Mouse (Mus musculus) stomach, embryonic 16.5 days (tissue): ENCODE results near the gene Gbp2. TPM values are rescaled to one million over a fixed set of nuclear protein-coding genes. Genes with fewer than 3 reads are reported as not detected.
A peak's percentile ranks its signal among the peaks of the same experiment; 100 is the strongest.

Experiments
- ATAC-seq: fragments of 200-750 bp; cut with Nextera tagmentation; 2 replicates; pipeline ENCODE4 v1.8.0; 2017; ENCODE audit warnings: moderate number of reproducible peaks, moderate TSS enrichment; ENCODE audit not compliant: insufficient read depth, low FRiP score
- H3K27ac ChIP-seq: fragments of 300-500 bp; sonication (generic); 2 replicates; pipeline ENCODE4 v1.5.1; 2014; ENCODE audit warnings: low read length
- H3K27me3 ChIP-seq: fragments of 300-500 bp; sonication (generic); 2 replicates; pipeline ENCODE4 v1.6.1; 2014; ENCODE audit warnings: low read length, control low read depth, mixed read lengths; ENCODE audit not compliant: control insufficient read depth, insufficient read depth
- H3K36me3 ChIP-seq: fragments of 300-500 bp; sonication (generic); 2 replicates; pipeline ENCODE4 v1.6.1; 2014; ENCODE audit warnings: low read length; ENCODE audit not compliant: control insufficient read depth, insufficient read depth
- H3K4me1 ChIP-seq: fragments of 300-500 bp; sonication (generic); 2 replicates; pipeline ENCODE4 v1.6.1; 2014; ENCODE audit warnings: low read length, control low read depth, mixed read lengths; ENCODE audit not compliant: control insufficient read depth, insufficient read depth
- H3K4me2 ChIP-seq: fragments of 300-500 bp; sonication (generic); 2 replicates; pipeline ENCODE4 v1.6.1; 2014; ENCODE audit warnings: low read depth, low read length, mixed read lengths
- H3K4me3 ChIP-seq: fragments of 300-500 bp; sonication (generic); replicated peaks from 2 replicates; pipeline ENCODE4 v1.5.1; 2014; ENCODE audit warnings: mild to moderate bottlenecking, low read length
- H3K9ac ChIP-seq: fragments of 300-500 bp; sonication (generic); 2 replicates; pipeline ENCODE4 v1.6.1; 2014; ENCODE audit warnings: low read length
- H3K9me3 ChIP-seq: fragments of 300-500 bp; sonication (generic); replicated peaks from 2 replicates; pipeline ENCODE4 v1.6.1; 2016; ENCODE audit warnings: low read length, control low read depth; ENCODE audit not compliant: control insufficient read depth
- WGBS: fragments of 180-500 bp; shearing (Covaris S2); extraction: QIAGEN DNeasy Blood & Tissue Kit; methylation state at CpG from one replicate; pipeline ENCODE4 v1.1.7; 2014; 5-methylcytosine and 5-hydroxymethylcytosine counted together
- polyA plus RNA-seq: library from polyadenylated mRNA; unstranded; fragments of >200 nt; fragmentation: Nextera tagmentation; extraction: Ambion mirVana; gene quantifications from 2 replicates; pipeline ENCODE4 v1.2.1, GENCODE M21; 2015

Gene Gbp2
- 4.1 TPM in 2 replicates for polyA plus RNA-seq

- Histone ChIP-seq H3K9ac (peak within 1 kb of the TSS; percentile 67), H3K4me1 (0 out of 2 replicates have a peak, but pooled peaks cover 4% of the 10 kb centered on the region), H3K27ac (peak within 1 kb of the TSS; percentile 70), H3K4me3 (peak within 1 kb of the TSS; percentile 42), H3K27me3 (no peaks in the 10 kb centered on the region), H3K4me2 (peak within 1 kb of the TSS; percentile 58), H3K36me3 (no peaks in the 10 kb centered on the region), H3K9me3 (no peaks in the 10 kb centered on the region)
- whole genome bisulfite sequencing: 30% methylated on average over 4 of the region's 4 CpGs
- peak; percentile 77 for ATAC-seq
These were observed at the start of gene Gbp2 for GRCm38 (mm10) chr3:142620111-142620955. TSS of gene Gbp2 (plus strand) at chr3:142620602.

- Histone ChIP-seq H3K4me3 (no peak overlapping the region), H3K36me3 (no peaks in the 10 kb centered on the region), H3K4me1 (no peaks in the 10 kb centered on the region), H3K9me3 (no peaks in the 10 kb centered on the region), H3K27ac (no peak overlapping the region), H3K27me3 (no peaks in the 10 kb centered on the region), H3K4me2 (no peak overlapping the region), H3K9ac (no peak overlapping the region)
- WGBS: 95% methylated on average over 4 of the region's 4 CpGs
- ATAC-seq: no peak
These were observed 49.7 kb upstream of the Gbp2 start for GRCm38 (mm10) chr3:142570738-142571137.

GRCm38 (mm10) chr3:142577108-142577507, 43.3 kb upstream of the Gbp2 start:
- H3K27me3 ChIP-seq: no peaks in the 10 kb centered on the region
- ATAC-seq: no peak
- 77% methylated on average over 3 of the region's 3 CpGs for WGBS
- no peak overlapping the region for H3K4me3 ChIP-seq
- H3K36me3 ChIP-seq: no peaks in the 10 kb centered on the region
- no peak overlapping the region for H3K27ac ChIP-seq
- no peak overlapping the region for H3K4me2 ChIP-seq
- no peak overlapping the region for H3K9ac ChIP-seq
- H3K4me1 ChIP-seq: no peaks in the 10 kb centered on the region
- H3K9me3 ChIP-seq: no peaks in the 10 kb centered on the region

GRCm38 (mm10) chr3:142578342-142578741, 42.1 kb upstream of the Gbp2 start:
- 85% methylated on average over 4 of the region's 4 CpGs for WGBS
- Histone ChIP-seq H3K9me3 (no peaks in the 10 kb centered on the region), H3K4me1 (no peaks in the 10 kb centered on the region), H3K4me3 (no peak overlapping the region), H3K4me2 (no peak overlapping the region), H3K27ac (no peak overlapping the region), H3K36me3 (no peaks in the 10 kb centered on the region), H3K9ac (no peak overlapping the region), H3K27me3 (no peaks in the 10 kb centered on the region)
- no peak for ATAC-seq

GRCm38 (mm10) chr3:142583067-142583466, 37.3 kb upstream of the Gbp2 start:
- H3K9ac ChIP-seq: no peak overlapping the region
- H3K4me3 ChIP-seq: no peak overlapping the region
- H3K9me3 ChIP-seq: no peaks in the 10 kb centered on the region
- H3K27ac ChIP-seq: no peak overlapping the region
- H3K4me2 ChIP-seq: no peak overlapping the region
- no peaks in the 10 kb centered on the region for H3K36me3 ChIP-seq
- no peaks in the 10 kb centered on the region for H3K4me1 ChIP-seq
- 79% methylated on average over 4 of the region's 4 CpGs for WGBS
- no peaks in the 10 kb centered on the region for H3K27me3 ChIP-seq
- ATAC-seq: no peak

- H3K27ac ChIP-seq: no peak overlapping the region
- no peak overlapping the region for H3K4me3 ChIP-seq
- no peak for ATAC-seq
- no peaks in the 10 kb centered on the region for H3K27me3 ChIP-seq
- no peak overlapping the region for H3K4me2 ChIP-seq
- H3K36me3 ChIP-seq: no peaks in the 10 kb centered on the region
- H3K4me1 ChIP-seq: no peaks in the 10 kb centered on the region
- no peak overlapping the region for H3K9ac ChIP-seq
- H3K9me3 ChIP-seq: no peaks in the 10 kb centered on the region
These were observed 33.0 kb upstream of the Gbp2 start for GRCm38 (mm10) chr3:142587386-142587785.

GRCm38 (mm10) chr3:142588888-142589287, 31.5 kb upstream of the Gbp2 start:
- Histone ChIP-seq H3K4me3 (no peak overlapping the region), H3K9me3 (no peaks in the 10 kb centered on the region), H3K27me3 (no peaks in the 10 kb centered on the region), H3K4me1 (no peaks in the 10 kb centered on the region), H3K27ac (no peak overlapping the region), H3K9ac (no peak overlapping the region), H3K4me2 (no peak overlapping the region), H3K36me3 (no peaks in the 10 kb centered on the region)
- WGBS: 76% methylated on average over 2 of the region's 2 CpGs
- ATAC-seq: no peak

- H3K9me3 ChIP-seq: no peaks in the 10 kb centered on the region
- no peak overlapping the region for H3K9ac ChIP-seq
- no peaks in the 10 kb centered on the region for H3K27me3 ChIP-seq
- no peaks in the 10 kb centered on the region for H3K36me3 ChIP-seq
- H3K4me3 ChIP-seq: no peak overlapping the region
- no peak overlapping the region for H3K4me2 ChIP-seq
- no peaks in the 10 kb centered on the region for H3K4me1 ChIP-seq
- no peak overlapping the region for H3K27ac ChIP-seq
- no peak for ATAC-seq
- 77% methylated on average over 4 of the region's 4 CpGs for WGBS
These were observed 29.9 kb upstream of the Gbp2 start for GRCm38 (mm10) chr3:142590431-142591067.

GRCm38 (mm10) chr3:142594547-142594946, 25.9 kb upstream of the Gbp2 start, which contains the start of gene Gbp2b:
TSS of gene Gbp2b (plus strand) at chr3:142594847.
- Histone ChIP-seq H3K27me3 (no peaks in the 10 kb centered on the region), H3K9me3 (no peaks in the 10 kb centered on the region), H3K4me1 (no peaks in the 10 kb centered on the region), H3K36me3 (no peaks in the 10 kb centered on the region), H3K9ac (no peak within 1 kb of the TSS), H3K4me3 (no peak within 1 kb of the TSS), H3K27ac (no peak within 1 kb of the TSS), H3K4me2 (no peak within 1 kb of the TSS)
- no peak for ATAC-seq
- 67% methylated on average over 1 of the region's 1 CpGs for WGBS
